Mouse (Mus musculus) midbrain, embryonic 14.5 days (tissue): Measurements from ENCODE around the gene Sctr. TPM values are rescaled to one million over a fixed set of nuclear protein-coding genes. Genes with fewer than 3 reads are reported as not detected.

Source experiments
- ATAC-seq: fragments of 200-750 bp; cut with Nextera tagmentation; 2 replicates; pipeline ENCODE4 v1.8.0; 2017; ENCODE audit warnings: moderate number of reproducible peaks, moderate library complexity; ENCODE audit not compliant: low FRiP score, low TSS enrichment
- DNase-seq: peaks from one replicate; pipeline ENCODE4 v3.0.0-alpha.2; 2015
- H3K27ac ChIP-seq: fragments of 300-500 bp; sonication (generic); replicated peaks from 2 replicates; pipeline ENCODE4 v1.5.1; 2014; ENCODE audit warnings: mild to moderate bottlenecking, low read depth, low read length, moderate library complexity
- H3K27me3 ChIP-seq: fragments of 300-500 bp; sonication (generic); 2 replicates; pipeline ENCODE4 v1.6.1; 2014; ENCODE audit warnings: low read length, control low read depth, mixed read lengths; ENCODE audit not compliant: control insufficient read depth, insufficient read depth
- H3K36me3 ChIP-seq: fragments of 300-500 bp; sonication (generic); 2 replicates; pipeline ENCODE4 v1.6.1; 2014; ENCODE audit warnings: low read length, control low read depth; ENCODE audit not compliant: control insufficient read depth, insufficient read depth
- H3K4me1 ChIP-seq: fragments of 300-500 bp; sonication (generic); 2 replicates; pipeline ENCODE4 v1.6.1; 2014; ENCODE audit warnings: mild to moderate bottlenecking, antibody characterized with exemption, low read length, control low read depth; ENCODE audit not compliant: control insufficient read depth, insufficient read depth
- H3K4me2 ChIP-seq: fragments of 300-500 bp; sonication (generic); 2 replicates; pipeline ENCODE4 v1.6.1; 2014; ENCODE audit warnings: mild to moderate bottlenecking, low read length, moderate library complexity
- H3K4me3 ChIP-seq: fragments of 300-500 bp; sonication (generic); replicated peaks from 2 replicates; pipeline ENCODE4 v1.5.1; 2014; ENCODE audit warnings: low read depth, low read length
- H3K9ac ChIP-seq: fragments of 300-500 bp; sonication (generic); replicated peaks from 2 replicates; pipeline ENCODE4 v1.6.1; 2014; ENCODE audit warnings: mild to moderate bottlenecking, low read length, moderate library complexity
- H3K9me3 ChIP-seq: fragments of 300-500 bp; sonication (generic); 2 replicates; pipeline ENCODE4 v1.6.1; 2016; ENCODE audit warnings: low read length, control low read depth, mixed read lengths; ENCODE audit not compliant: control insufficient read depth
- WGBS: fragments of 180-500 bp; shearing (Covaris S2); extraction: QIAGEN DNeasy Blood & Tissue Kit; methylation state at CpG from one replicate; pipeline ENCODE4 v1.1.7; 2014; 5-methylcytosine and 5-hydroxymethylcytosine counted together
- polyA plus RNA-seq: library from polyadenylated mRNA; unstranded; fragments of >200 nt; fragmentation: Nextera tagmentation; extraction: Ambion mirVana; gene quantifications from 2 replicates; pipeline ENCODE4 v1.2.1, GENCODE M21; 2014

The Sctr gene
- polyA plus RNA-seq, 1 experiment from 2014 or later = 0.53 TPM

DNA sequence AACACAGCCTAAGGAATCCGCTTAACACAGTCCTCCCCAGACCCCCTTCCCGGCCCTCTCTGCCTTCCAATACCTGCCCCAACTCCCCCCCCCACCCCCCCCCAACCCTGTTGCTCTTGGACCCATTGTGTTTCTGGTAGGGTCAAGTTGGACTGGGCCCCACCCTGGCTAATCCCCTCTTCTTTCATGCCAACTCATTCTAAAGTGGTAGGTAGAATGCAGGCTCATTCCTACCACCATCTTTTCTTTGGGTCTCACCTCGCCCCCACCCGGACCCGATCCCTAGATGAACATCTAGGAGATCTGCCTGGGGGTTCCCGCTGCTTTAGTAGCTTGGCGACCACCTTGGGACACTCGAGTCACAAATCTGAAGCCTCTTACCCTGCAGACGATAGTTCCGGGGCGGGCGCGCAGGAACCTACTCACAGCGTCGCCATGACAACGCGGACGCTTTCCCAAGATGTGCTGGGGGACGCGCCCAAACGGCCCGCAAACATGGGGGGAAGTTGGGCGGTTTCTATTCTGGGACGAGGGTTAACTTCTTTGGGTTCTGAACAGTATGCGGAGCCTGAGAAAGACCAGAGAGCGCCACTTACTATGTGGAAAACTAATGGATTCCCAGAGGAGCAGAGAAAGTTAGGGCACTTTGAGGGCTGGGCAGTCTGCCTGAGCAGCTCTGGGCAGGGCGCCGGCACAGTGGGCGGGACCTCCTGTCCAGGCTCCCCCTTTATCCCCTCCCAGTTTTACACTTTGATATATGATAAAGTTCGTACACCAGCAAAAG is 9.7 kb upstream of the Sctr start, which contains the start of gene Cfap221:
Gene Cfap221 (minus strand): TSS at position 437 of the 784 bp plus-strand sequence.
- DNase-seq = peak; percentile 86
- peak; percentile 66; the same call in 1 of the 2 replicates for ATAC-seq
- no peaks in the 10 kb centered on the region for H3K27me3 ChIP-seq
- H3K9me3 ChIP-seq = no peaks in the 10 kb centered on the region
- peak within 1 kb of the TSS; percentile 27 for H3K4me3 ChIP-seq
- H3K4me2 ChIP-seq = peak within 1 kb of the TSS; percentile 51
- 0 out of 2 replicates have a peak, but pooled peaks cover 7% of the 10 kb centered on the region for H3K4me1 ChIP-seq
- H3K27ac ChIP-seq = no peak within 1 kb of the TSS
- WGBS = 5% methylated on average over 30 of the region's 30 CpGs
- H3K9ac ChIP-seq = no peak within 1 kb of the TSS
- H3K36me3 ChIP-seq = no peaks in the 10 kb centered on the region

DNA sequence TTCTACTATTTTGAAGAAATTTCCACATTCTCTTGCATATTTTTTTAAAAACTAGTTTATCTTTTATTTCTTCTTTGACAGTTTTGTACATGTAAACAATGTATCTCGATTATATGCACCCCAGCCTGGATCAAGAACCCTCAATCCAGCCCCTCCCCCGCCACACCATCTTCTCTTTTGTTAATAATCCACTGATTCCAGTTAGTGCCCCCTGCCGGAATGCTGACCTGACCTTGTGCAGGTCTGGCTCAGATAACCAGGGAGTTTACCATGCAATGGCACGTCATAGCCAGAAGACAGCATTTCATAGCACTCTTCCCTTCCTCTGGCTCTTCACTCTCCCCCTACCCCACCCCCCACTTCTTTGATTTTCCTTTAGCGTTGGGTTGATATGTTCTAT is 9.1 kb upstream of the Sctr start:
- H3K36me3 ChIP-seq = no peaks in the 10 kb centered on the region
- ATAC-seq = no peak
- WGBS = 36% methylated on average over 5 of the region's 5 CpGs

DNA sequence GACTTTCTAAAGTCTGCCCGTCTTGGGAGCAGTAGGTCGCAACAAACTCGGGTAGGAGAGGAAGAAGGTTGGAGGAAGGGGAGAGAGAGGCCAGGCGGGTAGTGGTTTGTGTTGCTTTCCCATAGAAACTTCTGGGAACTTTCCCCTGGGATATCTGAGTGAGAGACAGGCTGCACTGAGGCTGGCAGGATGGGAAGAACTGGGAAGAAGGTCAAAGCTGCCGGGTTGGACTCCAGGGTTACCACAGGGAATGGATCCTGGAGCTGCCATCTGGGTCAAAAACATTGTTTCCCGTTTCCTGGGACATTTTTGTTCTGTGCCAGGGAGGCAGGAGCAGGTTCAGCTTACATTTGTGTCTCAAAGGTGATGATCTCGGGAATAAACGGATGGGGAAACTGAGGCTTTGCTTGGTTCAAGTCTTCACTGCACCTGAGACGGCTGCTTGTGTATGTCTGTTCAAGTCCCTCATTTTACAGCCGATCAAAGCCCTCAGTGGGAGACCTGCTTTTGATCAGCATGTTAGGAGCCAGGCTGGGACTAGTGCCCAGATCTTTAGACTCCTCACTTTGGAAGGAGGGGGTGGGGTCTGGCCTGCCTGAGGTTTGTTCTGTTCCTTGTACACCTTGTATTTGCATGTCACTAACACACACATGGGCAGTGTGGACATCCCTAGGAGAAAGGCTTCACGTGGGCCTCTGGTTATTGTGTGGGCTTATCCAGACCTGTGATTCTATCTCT is 1.3 kb downstream of the Sctr start:
- Histone ChIP-seq H3K27me3 (peaks cover 6% of the 10 kb centered on the region; the same call in 1 of the 2 replicates), H3K4me2 (peak overlapping the region; percentile 78), H3K4me1 (peaks cover 9% of the 10 kb centered on the region), H3K36me3 (no peaks in the 10 kb centered on the region), H3K9ac (no peak overlapping the region), H3K27ac (no peak overlapping the region), H3K4me3 (peak overlapping the region; percentile 42; the same call in 1 of the 2 replicates), H3K9me3 (no peaks in the 10 kb centered on the region)
- DNase-seq = peak; percentile 20
- no peak for ATAC-seq
- WGBS = 27% methylated on average over 11 of the region's 11 CpGs

More for the DNA sequence above, 9.1 kb upstream of the Sctr start:
- H3K9me3 ChIP-seq = no peaks in the 10 kb centered on the region
- H3K27me3 ChIP-seq = no peaks in the 10 kb centered on the region
- 0 out of 2 replicates have a peak, but pooled peaks cover 7% of the 10 kb centered on the region for H3K4me1 ChIP-seq
- peak; percentile 28 for DNase-seq
- no peak overlapping the region for H3K27ac ChIP-seq
- no peak overlapping the region for H3K9ac ChIP-seq
- peak overlapping the region; percentile 51 for H3K4me2 ChIP-seq
- peak overlapping the region; percentile 27; the same call in 1 of the 2 replicates for H3K4me3 ChIP-seq

DNA sequence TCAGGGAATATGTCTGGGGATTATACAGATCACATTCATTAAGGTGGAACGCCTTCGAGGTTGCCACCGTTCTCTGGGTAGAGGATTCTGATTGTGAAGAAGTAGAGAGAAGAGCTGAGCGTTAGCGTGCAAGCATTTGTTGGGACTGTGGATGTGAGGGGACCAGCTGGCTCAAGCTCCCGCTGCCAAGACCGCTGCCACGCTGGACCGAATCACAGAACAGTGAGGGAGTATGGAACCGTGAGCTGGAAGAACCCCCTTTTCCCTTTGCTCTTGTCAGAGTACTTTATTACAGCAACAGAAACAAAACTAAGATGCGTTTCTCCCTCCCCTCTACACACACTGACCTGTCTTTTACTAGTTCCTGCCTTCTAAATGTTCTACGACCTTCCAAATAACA is 5.9 kb downstream of the Sctr start:
- ATAC-seq = no peak

DNA sequence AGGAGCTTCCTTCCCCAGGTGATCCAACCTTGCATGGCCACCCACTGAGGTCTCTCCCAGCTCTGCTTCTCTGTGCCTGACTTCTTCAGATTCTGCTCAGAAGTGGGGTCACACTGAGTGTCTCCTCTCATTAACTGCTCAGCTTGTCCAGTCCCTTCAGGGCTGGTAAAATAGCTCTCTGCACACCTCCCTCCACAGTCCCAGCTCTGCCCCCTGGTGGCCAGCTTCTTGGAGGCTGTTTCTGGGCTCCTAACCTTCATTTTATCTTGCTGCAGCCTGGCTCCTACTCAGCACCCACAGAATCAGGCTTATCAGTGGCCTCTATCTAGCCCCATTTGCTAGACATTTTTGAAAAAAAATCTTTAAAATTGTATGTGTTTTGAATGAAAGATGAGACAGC is 6.4 kb downstream of the Sctr start:
- no peak overlapping the region for H3K9ac ChIP-seq
- H3K4me3 ChIP-seq = no peak overlapping the region
- peaks cover under 1% of the 10 kb centered on the region; the same call in 1 of the 2 replicates for H3K27me3 ChIP-seq
- H3K36me3 ChIP-seq = no peaks in the 10 kb centered on the region
- no peaks in the 10 kb centered on the region for H3K9me3 ChIP-seq
- no peak overlapping the region for H3K27ac ChIP-seq
- 0 out of 2 replicates have a peak, but pooled peaks have one; percentile 14 for ATAC-seq
- H3K4me2 ChIP-seq = no peak overlapping the region
- no peaks in the 10 kb centered on the region for H3K4me1 ChIP-seq
- peak; percentile 65 for DNase-seq

More for the DNA sequence above, 5.9 kb downstream of the Sctr start:
- Histone ChIP-seq H3K27me3 (peaks cover 5% of the 10 kb centered on the region; the same call in 1 of the 2 replicates), H3K9me3 (no peaks in the 10 kb centered on the region), H3K9ac (no peak overlapping the region), H3K4me3 (no peak overlapping the region), H3K4me2 (no peak overlapping the region), H3K36me3 (no peaks in the 10 kb centered on the region), H3K4me1 (peaks cover under 1% of the 10 kb centered on the region; the same call in 1 of the 2 replicates), H3K27ac (no peak overlapping the region)
- DNase-seq = no peak
- WGBS = 77% methylated on average over 12 of the region's 12 CpGs

DNA sequence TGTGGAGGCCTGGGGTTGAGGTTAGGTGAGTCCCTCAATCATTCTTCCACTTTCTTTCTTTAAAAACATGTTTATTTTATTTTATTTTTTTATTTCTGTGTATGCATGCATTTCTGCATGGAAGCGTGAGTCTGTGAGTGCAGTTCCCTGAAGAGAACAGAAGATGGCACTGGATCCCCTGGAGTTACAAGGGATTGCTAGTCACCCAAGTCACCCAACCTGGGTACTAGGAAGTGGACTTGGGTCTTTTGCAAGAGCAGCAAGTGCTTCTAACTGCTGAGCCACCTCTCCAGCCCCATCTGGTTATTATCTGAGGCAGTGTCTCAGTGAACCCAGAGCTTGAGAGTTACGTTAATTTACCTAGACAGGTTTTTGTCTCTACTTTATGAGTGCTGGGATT is 9.5 kb downstream of the Sctr start:
- Histone ChIP-seq H3K4me3 (no peak overlapping the region), H3K27me3 (no peaks in the 10 kb centered on the region), H3K4me1 (no peaks in the 10 kb centered on the region), H3K9me3 (no peaks in the 10 kb centered on the region), H3K9ac (no peak overlapping the region), H3K36me3 (no peaks in the 10 kb centered on the region), H3K27ac (no peak overlapping the region), H3K4me2 (no peak overlapping the region)
- ATAC-seq (no peak), DNase-seq (no peak)
- 82% methylated on average over 2 of the region's 2 CpGs for WGBS

DNA sequence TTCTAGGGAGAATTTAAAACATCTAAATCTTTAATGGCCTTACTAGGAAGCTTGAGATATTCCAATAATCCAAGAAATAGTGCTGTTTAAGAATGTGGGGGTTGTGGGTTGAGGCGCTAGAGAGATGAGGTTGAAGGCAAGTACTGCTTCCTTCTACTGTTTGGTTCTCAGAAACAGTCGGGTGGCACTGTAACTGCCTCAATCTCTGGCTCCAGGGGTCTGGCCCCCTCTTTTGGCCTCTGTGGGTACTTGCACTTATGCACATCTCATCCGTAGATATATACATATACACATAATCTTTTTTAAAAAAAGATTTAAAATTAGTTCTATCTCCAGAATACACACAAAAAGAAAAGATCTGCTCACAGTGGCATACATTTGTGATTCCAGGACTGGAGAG is 12.2 kb downstream of the Sctr start:
- Histone ChIP-seq H3K4me3 (no peak overlapping the region), H3K4me2 (no peak overlapping the region), H3K4me1 (no peaks in the 10 kb centered on the region), H3K9ac (no peak overlapping the region), H3K9me3 (no peaks in the 10 kb centered on the region), H3K27me3 (no peaks in the 10 kb centered on the region), H3K36me3 (no peaks in the 10 kb centered on the region), H3K27ac (no peak overlapping the region)
- no peak for ATAC-seq
- no peak for DNase-seq
- 34% methylated on average over 3 of the region's 3 CpGs for WGBS

DNA sequence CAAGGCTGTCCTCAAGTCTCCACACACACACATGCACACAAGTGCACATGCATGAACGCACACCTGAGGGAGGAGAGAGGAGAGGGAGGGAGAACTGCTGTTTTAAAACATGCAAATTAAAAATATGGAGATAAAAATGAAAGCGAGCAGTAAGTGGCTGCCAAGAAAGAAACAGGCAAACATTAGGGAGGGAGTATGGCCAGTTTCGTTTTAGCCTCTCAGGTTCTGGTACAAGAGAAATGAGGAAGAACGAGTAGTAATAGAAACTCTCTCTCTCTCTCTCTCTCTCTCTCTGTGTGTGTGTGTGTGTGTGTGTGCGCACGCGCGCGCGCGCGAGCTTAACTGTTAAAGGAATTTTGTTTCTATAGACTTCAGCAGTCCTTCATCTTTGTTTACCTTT is 12.7 kb downstream of the Sctr start:
- no peaks in the 10 kb centered on the region for H3K27me3 ChIP-seq
- WGBS = 96% methylated on average over 12 of the region's 12 CpGs
- no peaks in the 10 kb centered on the region for H3K9me3 ChIP-seq
- no peak overlapping the region for H3K4me3 ChIP-seq
- no peak overlapping the region for H3K9ac ChIP-seq
- H3K4me1 ChIP-seq = no peaks in the 10 kb centered on the region
- no peak for ATAC-seq
- no peak for DNase-seq
- no peak overlapping the region for H3K4me2 ChIP-seq
- no peaks in the 10 kb centered on the region for H3K36me3 ChIP-seq
- H3K27ac ChIP-seq = no peak overlapping the region
